Mouse (Mus musculus): Measurements from ENCODE around the gene Ccnyl1.

Gene Ccnyl1

GRCm38 (mm10) chr1:64731341-64732020 lies 41.2 kb downstream of the Ccnyl1 start:
- CTCF ChIA-PET: interaction anchor here (0.6 to 1.7 kb wide), 6 partner anchors 13 to 455 kb away, joined by 3 to 8 read pairs (median 4); partner anchors contain the start of gene Idh1 (in 1 of the 4)
- POLR2A ChIA-PET: interaction anchor here (0.5 to 12.0 kb wide), 27 partner anchors 8 to 610 kb away, joined by 3 to 128 read pairs (median 5); partner anchors contain the start of genes Ccnyl1 (in 3 of the 4), Creb1 (in 2 of the 4), Klf7 (in 1 of the 4) and Mettl21a (in 1 of the 4)

DNA sequence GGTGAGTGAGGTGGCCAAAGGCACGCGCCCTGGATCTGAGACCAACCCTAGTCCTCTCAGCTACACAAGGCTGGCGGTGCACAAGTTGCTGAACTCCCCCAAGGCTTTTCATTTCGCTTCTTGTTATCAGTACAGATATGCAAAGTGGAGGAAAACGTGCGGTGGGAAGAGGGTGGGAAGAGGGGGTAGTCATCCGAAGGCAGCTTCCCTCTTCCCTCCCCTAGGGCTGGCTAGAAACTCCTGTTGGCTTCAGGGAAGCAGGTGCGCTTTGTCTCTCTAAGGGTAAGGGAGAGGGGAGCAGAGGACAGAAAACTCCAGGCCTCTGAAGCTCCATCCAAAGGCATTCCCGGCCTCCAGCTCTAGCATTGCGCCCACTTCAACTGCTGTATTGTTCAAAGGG lies 41.9 kb downstream of the Ccnyl1 start:
- ChIA-PET POLR2A (interaction anchor here (0.5 to 12.0 kb wide), 28 partner anchors 9 to 610 kb away, joined by 3 to 128 read pairs (median 5); partner anchors contain the start of genes Ccnyl1 (in 3 of the 4), Creb1 (in 2 of the 4), Klf7 (in 1 of the 4) and Mettl21a (in 1 of the 4)), CTCF (interaction anchor here (0.6 to 1.7 kb wide), 8 partner anchors 14 to 611 kb away, joined by 3 to 8 read pairs (median 3); no protein-coding TSS in a partner anchor)

DNA sequence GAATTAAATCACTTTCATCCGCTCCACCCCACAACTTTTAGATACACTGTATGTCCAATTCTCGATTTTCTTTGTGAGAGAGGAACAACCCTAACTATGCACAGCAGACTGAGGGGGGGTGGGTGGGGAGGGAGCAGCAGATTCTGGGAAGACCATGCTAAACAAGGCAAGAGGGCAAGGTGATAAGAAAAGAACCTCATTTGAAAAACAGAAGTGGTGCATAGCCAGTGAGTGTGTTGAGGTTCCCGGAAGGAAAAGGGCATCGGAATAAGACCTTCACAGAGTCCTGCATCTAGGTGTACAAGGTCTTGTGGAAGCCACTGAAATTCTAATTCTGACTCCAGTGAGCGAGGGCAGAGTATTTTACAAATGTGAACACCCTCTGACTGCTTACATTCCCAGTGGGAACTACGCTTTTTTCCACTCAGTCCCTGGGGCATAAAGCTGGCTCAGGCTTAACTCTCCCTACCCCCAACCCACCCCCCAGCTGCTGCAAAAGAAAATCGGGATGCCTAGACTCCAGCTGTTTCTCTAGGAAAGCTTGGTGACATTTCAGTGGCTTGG lies 42.5 kb downstream of the Ccnyl1 start:
- ChIA-PET POLR2A (interaction anchor here in 3 of 4 experiments (0.5 to 12.0 kb wide), 33 partner anchors 9 to 611 kb away, joined by 3 to 128 read pairs (median 5); partner anchors contain the start of genes Ccnyl1 (in 3 of the 3), Mettl21a (in 2 of the 3), Creb1 (in 1 of the 3) and Klf7 (in 1 of the 3)), CTCF (interaction anchor here (0.6 to 1.7 kb wide), 11 partner anchors 14 to 612 kb away, joined by 3 to 8 read pairs (median 3); no protein-coding TSS in a partner anchor)

DNA sequence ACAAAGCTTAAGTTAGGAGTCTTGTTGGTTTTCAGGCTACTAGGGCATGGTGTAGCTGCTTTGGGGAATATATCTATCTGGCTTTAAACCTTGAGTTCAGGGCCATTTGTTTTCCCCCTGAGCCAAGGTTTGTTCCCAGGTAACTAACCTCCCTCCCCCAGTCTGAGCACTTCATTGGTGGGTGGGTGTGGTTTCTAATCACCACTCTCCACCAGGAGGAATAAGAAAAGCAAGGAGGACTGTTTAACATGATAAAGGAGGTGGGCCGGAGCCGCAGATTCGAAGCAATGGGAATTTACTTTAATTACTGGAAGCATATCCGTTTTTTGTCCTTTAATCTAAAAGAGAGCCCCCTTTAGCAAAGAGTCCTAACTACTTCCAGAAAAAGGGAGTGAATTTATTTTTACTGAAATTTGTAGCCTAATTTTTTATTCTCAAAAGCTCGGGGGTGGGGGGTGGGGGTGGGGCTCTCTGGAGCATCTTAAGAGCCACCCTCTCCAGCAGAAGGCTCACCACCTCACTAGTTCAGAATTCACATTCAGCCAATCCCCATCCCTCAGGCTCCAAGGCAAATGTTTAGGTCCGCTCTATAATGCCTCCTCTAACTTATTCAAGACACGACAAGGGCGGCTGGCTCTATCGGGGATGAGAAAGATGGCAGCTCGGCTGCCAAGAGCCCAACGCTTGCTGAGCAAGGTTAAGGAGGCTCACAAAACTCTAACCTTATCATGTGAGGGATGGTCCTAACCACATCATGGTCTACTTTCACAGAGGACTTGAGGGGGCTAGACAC lies 43.4 kb downstream of the Ccnyl1 start:
- CTCF ChIA-PET: interaction anchor here (0.5 to 2.1 kb wide), 7 partner anchors 73 to 421 kb away, joined by 3 to 6 read pairs (median 3); no protein-coding TSS in a partner anchor
- POLR2A ChIA-PET: interaction anchor here in 3 of 4 experiments (0.5 to 12.0 kb wide), 26 partner anchors 9 to 452 kb away, joined by 3 to 128 read pairs (median 5); partner anchors contain the start of genes Ccnyl1 (in 2 of the 3), Mettl21a (in 2 of the 3) and Plekhm3 (in 1 of the 3)

DNA sequence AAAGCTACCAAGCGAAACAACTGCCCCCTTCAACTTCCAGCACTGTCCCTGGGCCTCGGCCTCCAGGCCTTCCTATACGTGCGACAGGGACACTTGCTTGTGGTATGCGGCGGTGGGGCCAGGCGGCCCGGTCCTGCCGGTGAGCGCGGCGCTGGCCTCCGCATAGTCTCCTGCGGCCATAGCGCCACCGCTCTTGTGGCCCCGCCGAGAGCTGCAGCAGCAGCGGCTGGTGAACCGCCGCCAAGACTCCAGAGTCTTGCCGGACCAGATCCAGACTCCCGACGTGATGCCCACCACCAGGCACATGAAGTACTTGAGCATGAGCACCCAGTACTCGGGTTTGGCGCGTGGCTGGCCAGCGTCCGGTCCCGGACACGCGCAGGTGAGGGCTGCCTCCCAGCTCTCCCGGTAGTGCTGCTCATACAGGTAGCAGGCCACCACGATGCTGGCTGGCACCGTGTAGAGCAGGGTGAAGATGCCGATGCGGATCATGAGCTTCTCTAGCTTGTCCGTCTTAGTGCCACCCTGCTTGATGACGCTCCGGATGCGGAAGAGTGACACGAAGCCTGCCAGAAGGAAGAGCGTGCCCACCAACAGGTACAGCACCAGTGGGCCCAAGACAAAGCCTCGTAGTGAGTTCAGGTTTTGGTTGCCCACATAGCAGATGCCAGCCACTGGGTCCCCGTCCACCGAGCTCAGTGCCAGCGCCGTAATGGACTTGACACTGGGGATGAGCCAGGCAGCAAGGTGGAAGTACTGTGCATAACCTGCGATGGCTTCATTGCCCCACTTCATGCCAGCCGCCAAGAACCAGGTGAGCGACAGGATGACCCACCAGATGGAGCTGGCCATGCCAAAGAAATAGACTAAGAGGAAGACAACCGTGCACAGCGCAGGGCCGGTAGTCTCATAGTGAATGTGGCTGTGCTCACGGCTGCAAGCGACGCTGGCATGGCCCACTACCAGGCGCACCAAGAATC lies 44.8 kb downstream of the Ccnyl1 start:
- ChIA-PET POLR2A (interaction anchor here in 2 of 4 experiments (0.8 to 12.0 kb wide), 19 partner anchors 8 to 451 kb away, joined by 3 to 128 read pairs (median 5); partner anchors contain the start of genes Ccnyl1 (in 2 of the 2), Creb1 (in 1 of the 2), Idh1 (in 1 of the 2) and Mettl21a (in 1 of the 2)), CTCF (interaction anchor here in 2 of 4 experiments (0.8 to 3.6 kb wide), 6 partner anchors 9 to 251 kb away, joined by 3 to 18 read pairs (median 4); no protein-coding TSS in a partner anchor)

DNA sequence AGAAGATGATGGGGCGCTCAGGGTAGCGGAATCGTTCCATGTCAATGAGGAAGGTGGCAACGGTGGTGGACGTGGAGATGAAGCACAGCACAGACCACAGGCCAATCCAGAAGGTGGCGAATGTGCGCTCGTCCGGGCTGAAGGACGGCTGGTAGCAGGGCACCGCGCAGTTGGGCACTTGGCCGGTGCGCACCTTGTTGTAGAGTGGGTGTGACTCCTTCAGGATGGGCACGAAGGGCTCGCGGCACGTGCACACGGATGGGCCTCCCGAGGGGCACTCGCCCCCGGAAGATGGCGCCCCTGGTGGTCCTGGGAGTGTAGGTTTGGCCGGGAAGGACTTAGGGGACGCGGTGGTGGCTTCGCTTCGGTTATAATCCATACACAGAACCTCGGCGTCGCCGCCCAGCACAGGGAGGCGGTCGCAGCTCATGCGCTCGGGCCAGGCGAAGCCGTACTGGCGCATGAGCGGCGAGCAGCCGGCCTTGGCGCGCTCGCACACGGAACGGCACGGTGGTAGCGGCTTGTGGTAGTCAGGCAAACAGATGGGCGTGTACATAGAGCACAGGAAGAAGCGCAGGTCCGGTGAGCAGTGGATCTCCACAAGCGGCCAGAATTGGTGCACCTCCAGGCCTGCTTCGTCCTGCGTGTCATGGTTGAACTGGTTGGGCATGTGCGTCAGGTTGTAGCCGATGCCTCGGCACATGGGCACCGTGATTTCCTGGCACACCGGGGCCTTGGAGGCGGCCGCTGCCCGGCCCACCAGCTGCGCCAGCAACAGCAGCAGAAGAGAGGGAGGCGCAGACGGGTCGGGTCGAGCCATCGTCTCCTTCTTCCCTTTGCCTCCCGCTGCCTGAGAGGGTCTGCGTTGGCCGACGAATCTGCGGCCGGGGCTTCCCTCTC lies 45.8 kb downstream of the Ccnyl1 start:
- CTCF ChIA-PET: interaction anchor here in 3 of 4 experiments (0.6 to 3.6 kb wide), 3 partner anchors 31 to 185 kb away, joined by 3 to 18 read pairs (median 4); no protein-coding TSS in a partner anchor
- POLR2A ChIA-PET: interaction anchor here (0.6 to 12.0 kb wide), 28 partner anchors 8 to 1108 kb away, joined by 3 to 128 read pairs (median 5); partner anchors contain the start of genes Ccnyl1 (in 4 of the 4), Plekhm3 (in 2 of the 4), Creb1 (in 1 of the 4) and Idh1 (in 1 of the 4)

- ChIA-PET POLR2A (interaction anchor here (0.6 to 12.0 kb wide), 49 partner anchors 7 to 1506 kb away, joined by 3 to 128 read pairs (median 5); partner anchors contain the start of genes Ccnyl1 (in 4 of the 4), Creb1 (in 1 of the 4), Idh1 (in 1 of the 4) and Klf7 (in 1 of the 4)), CTCF (interaction anchor here in 3 of 4 experiments (0.6 to 3.6 kb wide), 9 partner anchors 32 to 1864 kb away, joined by 3 to 18 read pairs (median 4); partner anchors contain the start of genes Ccnyl1 (in 1 of the 3) and Mettl21a (in 1 of the 3))
Observed at GRCm38 (mm10) chr1:64736681-64737501, 46.6 kb downstream of the Ccnyl1 start.

- POLR2A ChIA-PET: interaction anchor here in 3 of 4 experiments (0.6 to 12.0 kb wide), 66 partner anchors 8 to 1963 kb away, joined by 3 to 128 read pairs (median 4); partner anchors contain the start of genes Ccnyl1 (in 3 of the 3), Idh1 (in 2 of the 3), Creb1 (in 1 of the 3) and Klf7 (in 1 of the 3)
- CTCF ChIA-PET: interaction anchor here (0.6 to 3.6 kb wide), 13 partner anchors 32 to 1864 kb away, joined by 3 to 18 read pairs (median 4); partner anchors contain the start of genes Ccnyl1 (in 1 of the 4), Idh1 (in 1 of the 4), Mettl21a (in 1 of the 4) and Pikfyve (in 1 of the 4)
Observed at GRCm38 (mm10) chr1:64737502-64738179, 47.4 kb downstream of the Ccnyl1 start, which contains the start of gene Fzd5. Fzd5 (minus strand) TSS chr1:64737751.

DNA sequence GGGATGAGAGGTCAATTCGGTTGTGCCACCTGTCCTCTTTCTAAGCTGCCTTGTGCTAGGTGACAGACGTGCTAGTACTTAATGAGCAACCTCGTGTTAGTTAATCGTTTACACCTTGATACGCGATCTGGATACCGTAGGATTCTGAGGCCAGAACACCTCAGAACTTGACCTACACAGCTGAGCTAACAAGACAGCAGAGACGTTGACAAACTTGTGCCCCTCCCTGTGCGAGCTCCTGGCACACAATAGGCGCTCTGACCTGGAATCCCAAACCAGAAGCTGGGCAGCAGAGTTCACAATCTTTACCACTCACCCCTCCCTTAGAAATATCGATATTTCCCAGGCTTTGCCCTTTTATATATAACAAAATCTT lies 47.9 kb downstream of the Ccnyl1 start:
- CTCF ChIA-PET: interaction anchor here (0.6 to 3.6 kb wide), 11 partner anchors 33 to 448 kb away, joined by 3 to 18 read pairs (median 4); partner anchors contain the start of genes Ccnyl1 (in 1 of the 4), Idh1 (in 1 of the 4), Mettl21a (in 1 of the 4) and Pikfyve (in 1 of the 4)
- POLR2A ChIA-PET: interaction anchor here in 3 of 4 experiments (0.6 to 12.0 kb wide), 56 partner anchors 8 to 1962 kb away, joined by 3 to 128 read pairs (median 4); partner anchors contain the start of genes Ccnyl1 (in 3 of the 3), Idh1 (in 2 of the 3), Creb1 (in 1 of the 3) and Klf7 (in 1 of the 3)

GRCm38 (mm10) chr1:64738661-64739082 lies 48.4 kb downstream of the Ccnyl1 start:
- POLR2A ChIA-PET: interaction anchor here in 3 of 4 experiments (0.9 to 12.0 kb wide), 33 partner anchors 9 to 1962 kb away, joined by 3 to 128 read pairs (median 4); partner anchors contain the start of genes Ccnyl1 (in 3 of the 3), Idh1 (in 2 of the 3), Pikfyve (in 1 of the 3) and Rpe (in 1 of the 3)
- CTCF ChIA-PET: interaction anchor here in 3 of 4 experiments (0.6 to 3.6 kb wide), 5 partner anchors 33 to 1654 kb away, joined by 3 to 18 read pairs (median 5); no protein-coding TSS in a partner anchor

- ChIA-PET CTCF (interaction anchor here in 1 of 4 experiments (0.8 kb wide), 2 partner anchors 176 to 194 kb away, joined by 3 to 4 read pairs; no protein-coding TSS in a partner anchor), POLR2A (interaction anchor here in 3 of 4 experiments (0.6 to 2.3 kb wide), 10 partner anchors 9 to 214 kb away, joined by 3 to 16 read pairs (median 4); partner anchors contain the start of genes Ccnyl1 (in 2 of the 3) and Plekhm3 (in 1 of the 3))
Observed at GRCm38 (mm10) chr1:64742741-64743408, 52.6 kb downstream of the Ccnyl1 start.

- CTCF ChIA-PET: no interaction called here
- POLR2A ChIA-PET: interaction anchor here in 2 of 4 experiments (1.2 to 2.3 kb wide), 3 partner anchors 15 to 212 kb away, joined by 3 to 6 read pairs (median 3); partner anchors contain the start of gene Plekhm3 (in 1 of the 2)
Observed at GRCm38 (mm10) chr1:64744616-64745015, 54.4 kb downstream of the Ccnyl1 start.

Data from embryonic stem cell, embryonic (primary cell).